Mouse (Mus musculus) bone marrow, adult 2 months (tissue): ENCODE results near the gene Col6a5.

Source experiments
- CTCF ChIP-seq: fragments of 200-500 bp; IDR thresholded peaks from 2 replicates; pipeline ENCODE4 v1.5.1; 2011; ENCODE audit warnings: low read length, control low read depth; ENCODE audit not compliant: control insufficient read depth, insufficient read depth
- POLR2A ChIP-seq: fragments of 200-500 bp; IDR thresholded peaks from 2 replicates; pipeline ENCODE4 v1.6.1; 2011; ENCODE audit warnings: low read depth, mild to moderate bottlenecking, control low read depth, low read length, borderline replicate concordance; ENCODE audit not compliant: control insufficient read depth

DNA sequence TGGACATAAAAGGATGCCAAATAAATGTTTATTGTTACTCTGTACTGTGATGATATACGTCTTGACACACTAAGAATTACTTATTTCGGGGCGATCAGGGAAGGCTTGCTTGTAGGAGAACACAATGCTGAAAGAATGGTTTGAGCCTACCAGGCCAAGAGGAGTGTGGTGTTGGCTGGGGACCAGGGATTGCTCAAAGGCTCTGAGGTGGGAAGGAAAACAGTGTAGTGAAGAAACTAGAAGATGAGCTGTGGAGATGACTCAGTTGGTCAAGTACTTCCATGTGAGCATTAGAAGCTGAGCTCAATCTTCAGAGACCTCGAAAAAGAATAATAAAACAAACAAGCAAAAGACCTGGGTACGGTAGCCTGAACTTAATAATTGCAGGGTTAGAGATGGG, 146.0 kb downstream of the Col6a5 start:
- TF ChIP-seq CTCF: no peak
- no peak for TF ChIP-seq POLR2A
